Mouse (Mus musculus) adrenal gland, adult (tissue): ENCODE measurements at regions not wholly inside any gene's neighbourhood (a gene's known extent, or its start where the extent isn't known, plus 50 kb on each side); places are given as distances from the start of the nearest gene placed in this dataset.
"Not testable (repeated sequence)": the region's sequence is repeated elsewhere in the genome, so short reads cannot be mapped to it uniquely, and the experiment has no call there.

Source experiments
- DNase-seq, 2 experiments: peaks; one replicate each; pipeline ENCODE4 v3.0.0; 2022 to 2023; ENCODE audit warnings: low spot score in 1 of 2; ENCODE audit not compliant: inconsistent age in 2 of 2

GRCm38 (mm10) chr17:83034914-83035573, 180.0 kb upstream of the Pkdcc start:
- peak; percentile 39 to 59 for DNase-seq

- DNase-seq = no peak
These were observed 179.5 kb upstream of the Pkdcc start for GRCm38 (mm10) chr17:83035574-83035918.

GRCm38 (mm10) chr17:83039563-83039962, 175.5 kb upstream of the Pkdcc start:
- no peak for DNase-seq

- DNase-seq = no peak
These were observed 170.6 kb upstream of the Pkdcc start for GRCm38 (mm10) chr17:83044515-83044914.

GRCm38 (mm10) chr17:83049972-83050535, 165.0 kb upstream of the Pkdcc start:
- peak; percentile 51 to 90 for DNase-seq

GRCm38 (mm10) chr17:83050591-83051197, 164.4 kb upstream of the Pkdcc start:
- peak in 1 of 2 experiments; percentile 89 for DNase-seq

- peak in 1 of 2 experiments; percentile 81 for DNase-seq
These were observed 162.4 kb upstream of the Pkdcc start for GRCm38 (mm10) chr17:83052613-83053140.

GRCm38 (mm10) chr17:83057832-83058231, 157.3 kb upstream of the Pkdcc start:
- peak in 1 of 2 experiments; percentile 92 for DNase-seq

- DNase-seq = no peak
These were observed 153.2 kb upstream of the Pkdcc start for GRCm38 (mm10) chr17:83061843-83062242.

- no peak for DNase-seq
These were observed 151.2 kb upstream of the Pkdcc start for GRCm38 (mm10) chr17:83063848-83064247.

- DNase-seq = not testable (repeated sequence)
These were observed 150.7 kb upstream of the Pkdcc start for GRCm38 (mm10) chr17:83064376-83064775.

GRCm38 (mm10) chr17:83069246-83069645, 145.8 kb upstream of the Pkdcc start:
- no peak for DNase-seq

- DNase-seq = no peak
These were observed 143.3 kb upstream of the Pkdcc start for GRCm38 (mm10) chr17:83071746-83072145.

GRCm38 (mm10) chr17:83072175-83072574, 142.9 kb upstream of the Pkdcc start:
- no peak for DNase-seq

GRCm38 (mm10) chr17:83074893-83075292, 140.2 kb upstream of the Pkdcc start:
- peak; percentile 68 to 88 for DNase-seq

- peak; percentile 43 to 79 for DNase-seq
These were observed 137.1 kb upstream of the Pkdcc start for GRCm38 (mm10) chr17:83077737-83078600.

GRCm38 (mm10) chr17:83078601-83079360, 136.3 kb upstream of the Pkdcc start:
- DNase-seq = peak; percentile 45 to 88

GRCm38 (mm10) chr17:83079361-83079685, 135.8 kb upstream of the Pkdcc start:
- DNase-seq = no peak

- DNase-seq = no peak
These were observed 133.4 kb upstream of the Pkdcc start for GRCm38 (mm10) chr17:83081729-83082128.

GRCm38 (mm10) chr17:83083521-83083920, 131.6 kb upstream of the Pkdcc start:
- no peak for DNase-seq
